Mouse (Mus musculus) hindbrain, embryonic 15.5 days (tissue): ENCODE measurements around the gene Rmi2. TPM values are rescaled to one million over a fixed set of nuclear protein-coding genes. Genes with fewer than 3 reads are reported as not detected.
A peak's percentile ranks its signal among the peaks of the same experiment; 100 is the strongest.

ENCODE experiments used
- ATAC-seq: fragments of 200-750 bp; cut with Nextera tagmentation; 2 replicates; pipeline ENCODE4 v1.8.0; 2017; ENCODE audit warnings: low read depth, moderate number of reproducible peaks, moderate TSS enrichment; ENCODE audit not compliant: low FRiP score
- H3K27ac ChIP-seq: fragments of 300-500 bp; sonication (generic); replicated peaks from 2 replicates; pipeline ENCODE4 v1.5.1; 2015; ENCODE audit warnings: mild to moderate bottlenecking, inconsistent platforms
- H3K27me3 ChIP-seq: fragments of 300-500 bp; sonication (generic); 2 replicates; pipeline ENCODE4 v1.6.1; 2015; ENCODE audit warnings: control low read depth, inconsistent platforms
- H3K36me3 ChIP-seq: fragments of 300-500 bp; sonication (generic); 2 replicates; pipeline ENCODE4 v1.6.1; 2015; ENCODE audit warnings: control low read depth, inconsistent platforms
- H3K4me1 ChIP-seq: fragments of 300-500 bp; sonication (generic); replicated peaks from 2 replicates; pipeline ENCODE4 v1.6.1; 2015; ENCODE audit warnings: control low read depth, inconsistent platforms
- H3K4me2 ChIP-seq: fragments of 300-500 bp; sonication (generic); 2 replicates; pipeline ENCODE4 v1.6.1; 2015; ENCODE audit warnings: moderate library complexity, mild to moderate bottlenecking, inconsistent platforms
- H3K4me3 ChIP-seq: fragments of 300-500 bp; sonication (generic); 2 replicates; pipeline ENCODE4 v1.5.1; 2015; ENCODE audit warnings: mild to moderate bottlenecking, inconsistent platforms
- H3K9ac ChIP-seq: fragments of 300-500 bp; sonication (generic); 2 replicates; pipeline ENCODE4 v1.6.1; 2015; ENCODE audit warnings: inconsistent platforms
- H3K9me3 ChIP-seq: fragments of 300-500 bp; sonication (generic); 2 replicates; pipeline ENCODE4 v1.6.1; 2016; ENCODE audit warnings: control low read depth, inconsistent platforms
- WGBS: fragments of 180-500 bp; shearing (Covaris S2); methylation state at CpG from one replicate; pipeline ENCODE4 v1.1.7; 2015; 5-methylcytosine and 5-hydroxymethylcytosine counted together
- polyA plus RNA-seq: library from polyadenylated mRNA; unstranded; fragments of >200 nt; fragmentation: Nextera tagmentation; extraction: Ambion mirVana; gene quantifications from 2 replicates; pipeline ENCODE4 v1.2.1, GENCODE M21; 2015

The Rmi2 gene
- polyA plus RNA-seq, 1 experiment from 2014 or later = 0.74 TPM

- Histone ChIP-seq H3K4me2 (no peak overlapping the region), H3K9me3 (no peaks in the 10 kb centered on the region), H3K27ac (no peak overlapping the region), H3K4me3 (no peak overlapping the region), H3K4me1 (no peaks in the 10 kb centered on the region), H3K27me3 (no peaks in the 10 kb centered on the region), H3K9ac (no peak overlapping the region), H3K36me3 (no peaks in the 10 kb centered on the region)
- no peak for ATAC-seq
- WGBS = 95% methylated on average over 2 of the region's 2 CpGs
Measured at GRCm38 (mm10) chr16:10911061-10911460, 76.2 kb downstream of the Rmi2 start.

GRCm38 (mm10) chr16:10915066-10915465 is 80.2 kb downstream of the Rmi2 start:
- Histone ChIP-seq H3K4me3 (no peak overlapping the region), H3K9me3 (no peaks in the 10 kb centered on the region), H3K36me3 (no peaks in the 10 kb centered on the region), H3K27ac (no peak overlapping the region), H3K9ac (no peak overlapping the region), H3K4me2 (no peak overlapping the region), H3K4me1 (no peaks in the 10 kb centered on the region), H3K27me3 (no peaks in the 10 kb centered on the region)
- ATAC-seq = no peak
- WGBS = 98% methylated on average over 4 of the region's 4 CpGs

- WGBS = 92% methylated on average over 3 of the region's 3 CpGs
- H3K4me2 ChIP-seq = no peak overlapping the region
- no peak overlapping the region for H3K27ac ChIP-seq
- H3K9me3 ChIP-seq = no peaks in the 10 kb centered on the region
- no peaks in the 10 kb centered on the region for H3K27me3 ChIP-seq
- no peak overlapping the region for H3K4me3 ChIP-seq
- no peaks in the 10 kb centered on the region for H3K4me1 ChIP-seq
- H3K9ac ChIP-seq = no peak overlapping the region
- ATAC-seq = no peak
- no peaks in the 10 kb centered on the region for H3K36me3 ChIP-seq
Measured at GRCm38 (mm10) chr16:10916271-10916670, 81.4 kb downstream of the Rmi2 start.

- Histone ChIP-seq H3K36me3 (no peaks in the 10 kb centered on the region), H3K27ac (no peak overlapping the region)
- no peak for ATAC-seq
Measured at GRCm38 (mm10) chr16:10919856-10920255, 85.0 kb downstream of the Rmi2 start.

GRCm38 (mm10) chr16:10923561-10923960 is 88.7 kb downstream of the Rmi2 start:
- 63% methylated on average over 5 of the region's 5 CpGs for WGBS

More at GRCm38 (mm10) chr16:10919856-10920255, 85.0 kb downstream of the Rmi2 start:
- no peak overlapping the region for H3K9ac ChIP-seq
- H3K4me2 ChIP-seq = no peak overlapping the region
- H3K4me1 ChIP-seq = no peaks in the 10 kb centered on the region
- no peak overlapping the region for H3K4me3 ChIP-seq
- no peaks in the 10 kb centered on the region for H3K9me3 ChIP-seq
- H3K27me3 ChIP-seq = no peaks in the 10 kb centered on the region

GRCm38 (mm10) chr16:10925591-10926180 is 90.8 kb downstream of the Rmi2 start:
- Histone ChIP-seq H3K4me2 (no peak overlapping the region), H3K9me3 (no peaks in the 10 kb centered on the region), H3K4me1 (no peaks in the 10 kb centered on the region), H3K27ac (peak overlapping the region; percentile 34; the same call in 1 of the 2 replicates), H3K36me3 (no peaks in the 10 kb centered on the region), H3K4me3 (no peak overlapping the region), H3K9ac (no peak overlapping the region), H3K27me3 (no peaks in the 10 kb centered on the region)
- ATAC-seq = no peak
- WGBS = 44% methylated on average over 7 of the region's 7 CpGs

More at GRCm38 (mm10) chr16:10923561-10923960, 88.7 kb downstream of the Rmi2 start:
- no peaks in the 10 kb centered on the region for H3K4me1 ChIP-seq
- no peak overlapping the region for H3K9ac ChIP-seq
- H3K27ac ChIP-seq = no peak overlapping the region
- no peak overlapping the region for H3K4me3 ChIP-seq
- H3K9me3 ChIP-seq = no peaks in the 10 kb centered on the region
- H3K36me3 ChIP-seq = no peaks in the 10 kb centered on the region
- no peak overlapping the region for H3K4me2 ChIP-seq
- H3K27me3 ChIP-seq = no peaks in the 10 kb centered on the region
- no peak for ATAC-seq

- H3K9ac ChIP-seq = no peak overlapping the region
- no peak overlapping the region for H3K4me2 ChIP-seq
- H3K27me3 ChIP-seq = no peaks in the 10 kb centered on the region
- H3K27ac ChIP-seq = no peak overlapping the region
- WGBS = 83% methylated on average over 1 of the region's 1 CpGs
- no peak overlapping the region for H3K4me3 ChIP-seq
- no peaks in the 10 kb centered on the region for H3K4me1 ChIP-seq
- ATAC-seq = no peak
- no peaks in the 10 kb centered on the region for H3K9me3 ChIP-seq
- no peaks in the 10 kb centered on the region for H3K36me3 ChIP-seq
Measured at GRCm38 (mm10) chr16:10927026-10927425, 92.2 kb downstream of the Rmi2 start.

- Histone ChIP-seq H3K9ac (no peak overlapping the region), H3K9me3 (no peaks in the 10 kb centered on the region), H3K4me1 (no peaks in the 10 kb centered on the region), H3K27me3 (no peaks in the 10 kb centered on the region), H3K4me3 (no peak overlapping the region), H3K27ac (no peak overlapping the region), H3K4me2 (no peak overlapping the region), H3K36me3 (no peaks in the 10 kb centered on the region)
- peak; percentile 38; the same call in 1 of the 2 replicates for ATAC-seq
- 73% methylated on average over 3 of the region's 3 CpGs for WGBS
Measured at GRCm38 (mm10) chr16:10933372-10933771, 98.5 kb downstream of the Rmi2 start.

GRCm38 (mm10) chr16:10934047-10934446 is 99.2 kb downstream of the Rmi2 start:
- Histone ChIP-seq H3K27ac (no peak overlapping the region), H3K9ac (no peak overlapping the region), H3K9me3 (no peaks in the 10 kb centered on the region), H3K4me2 (no peak overlapping the region), H3K4me1 (no peaks in the 10 kb centered on the region), H3K4me3 (no peak overlapping the region), H3K27me3 (no peaks in the 10 kb centered on the region), H3K36me3 (no peaks in the 10 kb centered on the region)
- ATAC-seq = no peak
- WGBS = 100% methylated on average over 1 of the region's 1 CpGs

GRCm38 (mm10) chr16:10936700-10937319 is 102.0 kb downstream of the Rmi2 start:
- WGBS = 22% methylated on average over 5 of the region's 5 CpGs
- Histone ChIP-seq H3K9me3 (no peaks in the 10 kb centered on the region), H3K9ac (no peak overlapping the region), H3K36me3 (no peaks in the 10 kb centered on the region), H3K27ac (no peak overlapping the region), H3K4me2 (no peak overlapping the region), H3K4me3 (no peak overlapping the region), H3K27me3 (no peaks in the 10 kb centered on the region), H3K4me1 (no peaks in the 10 kb centered on the region)
- no peak for ATAC-seq

GRCm38 (mm10) chr16:10937497-10937896 is 102.6 kb downstream of the Rmi2 start:
- no peak overlapping the region for H3K27ac ChIP-seq
- 83% methylated on average over 11 of the region's 11 CpGs for WGBS
- H3K36me3 ChIP-seq = no peaks in the 10 kb centered on the region
- H3K4me2 ChIP-seq = no peak overlapping the region
- H3K4me1 ChIP-seq = no peaks in the 10 kb centered on the region
- H3K9me3 ChIP-seq = no peaks in the 10 kb centered on the region
- H3K9ac ChIP-seq = no peak overlapping the region
- no peak overlapping the region for H3K4me3 ChIP-seq
- H3K27me3 ChIP-seq = no peaks in the 10 kb centered on the region
- no peak for ATAC-seq

GRCm38 (mm10) chr16:10939932-10940331 is 105.1 kb downstream of the Rmi2 start:
- Histone ChIP-seq H3K36me3 (no peaks in the 10 kb centered on the region), H3K9ac (no peak overlapping the region), H3K9me3 (no peaks in the 10 kb centered on the region), H3K27ac (no peak overlapping the region), H3K4me1 (no peaks in the 10 kb centered on the region), H3K27me3 (no peaks in the 10 kb centered on the region), H3K4me2 (no peak overlapping the region), H3K4me3 (no peak overlapping the region)
- 89% methylated on average over 4 of the region's 4 CpGs for WGBS
- ATAC-seq = no peak

GRCm38 (mm10) chr16:10940661-10941060 is 105.8 kb downstream of the Rmi2 start:
- no peak for ATAC-seq
- Histone ChIP-seq H3K9me3 (no peaks in the 10 kb centered on the region), H3K36me3 (no peaks in the 10 kb centered on the region)

More at GRCm38 (mm10) chr16:10940661-10941060, 105.8 kb downstream of the Rmi2 start:
- Histone ChIP-seq H3K9ac (no peak overlapping the region), H3K27ac (no peak overlapping the region), H3K27me3 (no peaks in the 10 kb centered on the region), H3K4me3 (no peak overlapping the region), H3K4me2 (no peak overlapping the region), H3K4me1 (no peaks in the 10 kb centered on the region)
- whole genome bisulfite sequencing = 91% methylated on average over 2 of the region's 2 CpGs
